Mouse (Mus musculus): Measurements from ENCODE around the gene Cerk. TPM values are rescaled to one million over a fixed set of nuclear protein-coding genes. Genes with fewer than 3 reads are reported as not detected.

Cerk gene
- polyA plus RNA-seq, 1 experiment from 2014 or later: 12.4 TPM

DNA sequence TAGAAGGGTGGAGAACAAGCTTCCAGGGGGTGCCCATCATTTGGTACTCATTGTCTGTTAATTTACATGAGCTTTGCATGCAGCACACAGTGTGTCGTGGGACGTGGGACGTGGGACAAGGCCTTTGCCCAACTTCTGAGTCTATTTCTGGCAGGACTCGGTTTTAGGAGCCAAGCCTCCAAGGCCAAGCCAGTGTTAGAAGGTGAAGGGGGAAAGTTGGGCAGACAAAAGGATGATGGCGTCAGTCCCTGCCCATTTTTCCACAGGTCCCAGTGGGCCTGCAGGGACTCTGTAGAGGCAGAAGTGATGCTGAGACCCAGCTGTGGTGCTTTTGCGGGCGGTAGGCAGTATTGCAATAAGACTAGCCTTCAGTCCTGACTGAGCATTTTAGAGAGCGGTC lies 95.4 kb downstream of the Cerk start:
- no peak overlapping the region for H3K4me3 ChIP-seq (replicated peaks)
- ATAC-seq (replicated peaks; ENCODE audit: low FRiP score): no peak
- no peaks in the 10 kb centered on the region for H3K27me3 ChIP-seq
- 0 out of 2 replicates have a peak overlapping the region, but pooled peaks have one; percentile 2 for H3K9ac ChIP-seq
- WGBS: 74% methylated on average over 8 of the region's 8 CpGs
- no peaks in the 10 kb centered on the region for H3K9me3 ChIP-seq (replicated peaks)
- peaks cover 8% of the 10 kb centered on the region for H3K36me3 ChIP-seq
- peak overlapping the region; percentile 24; the same call in 1 of the 2 replicates for H3K4me2 ChIP-seq
- H3K27ac ChIP-seq: peak overlapping the region; percentile 91
- H3K4me1 ChIP-seq: peaks cover 79% of the 10 kb centered on the region

DNA sequence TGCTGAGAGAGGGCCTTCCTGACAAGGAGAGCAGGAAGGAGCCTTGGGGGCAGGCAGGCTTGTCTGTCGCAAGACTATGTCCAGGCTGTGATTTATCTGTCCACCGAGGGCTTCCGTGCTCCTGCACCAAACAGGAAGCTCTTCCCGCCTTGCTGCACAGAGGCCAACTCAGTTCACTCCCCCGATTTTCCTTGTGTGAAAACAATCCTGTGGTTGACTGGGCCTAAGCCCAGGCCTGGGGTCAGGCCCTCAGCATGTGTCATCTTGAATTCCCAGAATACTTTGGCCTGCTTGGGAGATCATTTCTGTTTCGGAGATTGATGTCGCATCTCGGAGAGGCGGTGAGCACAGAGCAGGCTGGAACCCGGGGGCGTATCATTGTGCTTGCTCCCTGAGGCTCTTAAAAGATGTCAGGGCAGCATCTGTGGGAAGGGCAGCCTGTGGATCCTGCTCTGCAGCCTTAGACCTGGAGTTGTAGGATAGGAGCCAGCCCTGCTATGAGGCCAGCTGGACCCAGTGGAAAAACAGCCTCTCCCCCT lies 95.9 kb downstream of the Cerk start:
- Histone ChIP-seq H3K27me3 (no peaks in the 10 kb centered on the region), H3K9ac (no peak overlapping the region), H3K4me1 (peaks cover 84% of the 10 kb centered on the region), H3K36me3 (peaks cover 8% of the 10 kb centered on the region), H3K4me2 (peak overlapping the region; percentile 24), H3K4me3 (replicated peaks) (no peak overlapping the region), H3K27ac (peak overlapping the region; percentile 91), H3K9me3 (replicated peaks) (no peaks in the 10 kb centered on the region)
- 8% methylated on average over 11 of the region's 11 CpGs for WGBS
- ATAC-seq (replicated peaks; ENCODE audit: low FRiP score): peak; percentile 84

Other genes with a start within 250 kb of the Cerk start
- gene Celsr1, start 152.4 kb downstream of the Cerk start, polyA plus RNA-seq (2015; fragmentation: Nextera tagmentation; extraction: Ambion mirVana): 3.7 and 3.9 TPM in 2 replicates
- 14.1 and 17.4 TPM in 2 replicates for gene Gramd4, start 128.4 kb downstream of the Cerk start, polyA plus RNA-seq (2015; fragmentation: Nextera tagmentation; extraction: Ambion mirVana)
- gene Tbc1d22a, start 28.3 kb upstream of the Cerk start, polyA plus RNA-seq (2015; fragmentation: Nextera tagmentation; extraction: Ambion mirVana): 13.1 and 13.8 TPM in 2 replicates

All from kidney, embryonic 15.5 days (tissue).